Mouse (Mus musculus) activated CD4-positive, CD25-positive, alpha-beta regulatory T cell, adult 9 weeks (primary cell): Measurements from ENCODE around the gene Rnf224. TPM values are rescaled to one million over a fixed set of nuclear protein-coding genes. Genes with fewer than 3 reads are reported as not detected.

Source experiments
- polyA plus RNA-seq: library from polyadenylated mRNA; unstranded; fragments of 100-300 nt; shearing (Covaris generic); gene quantifications from one replicate; pipeline ENCODE4 v1.2.1, GENCODE M21; 2017

Rnf224 gene
- polyA plus RNA-seq: not detected

DNA sequence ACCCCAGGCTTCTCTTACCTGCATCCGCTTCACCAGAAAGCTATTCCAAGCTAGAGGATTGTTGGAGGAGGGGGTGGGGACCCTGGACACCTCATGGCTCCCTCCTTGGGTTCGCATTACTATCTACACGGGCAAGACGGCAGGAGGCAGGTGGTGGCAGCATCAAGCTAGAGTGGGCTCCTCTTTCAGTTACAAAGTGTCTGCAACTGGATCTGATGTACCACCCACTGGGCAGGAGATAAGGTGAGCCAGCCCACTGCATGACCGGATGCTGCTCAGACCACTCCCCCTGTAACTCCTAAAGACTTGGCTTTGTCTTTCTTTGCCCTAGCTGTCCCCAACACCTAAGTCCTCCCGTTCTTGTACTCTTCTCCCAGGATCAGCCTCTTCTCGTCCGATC lies at the start of gene Rnf224:
TSS of gene Rnf224 (minus strand) at position 174 of the 400 bp plus-strand sequence.

GRCm38 (mm10) chr2:25271827-25272511 lies 35.4 kb upstream of the Rnf224 start, which contains the start of the genes Ssna1 and Anapc2:
Ssna1 (minus strand) TSS chr2:25272438.
Anapc2 (plus strand) TSS chr2:25272478.

GRCm38 (mm10) chr2:25262291-25262767 lies 25.7 kb upstream of the Rnf224 start, which contains the start of gene Tprn:
Tprn (plus strand) TSS chr2:25262618.

DNA sequence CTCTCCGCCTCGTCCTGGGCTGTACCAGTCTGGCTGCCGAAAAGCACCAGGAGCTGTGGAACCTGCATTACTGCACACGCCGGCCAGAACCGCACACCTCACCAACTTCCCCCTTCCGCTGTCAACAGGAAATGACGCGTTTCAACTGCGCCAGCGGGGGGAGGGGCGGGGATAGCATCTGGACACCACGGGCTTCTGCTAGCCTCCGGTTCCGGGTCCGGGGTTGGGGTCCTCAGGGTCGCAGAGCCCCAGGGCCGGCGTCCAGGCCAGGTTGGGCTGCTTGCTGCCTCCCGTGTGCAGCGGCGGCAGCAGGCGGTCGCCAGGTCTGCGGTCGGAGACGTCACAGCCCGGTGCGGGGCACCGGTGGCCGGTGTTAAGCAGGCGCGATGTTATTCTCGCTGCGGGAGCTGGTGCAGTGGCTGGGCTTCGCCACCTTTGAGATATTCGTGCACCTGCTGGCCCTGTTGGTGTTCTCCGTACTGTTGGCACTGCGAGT lies 18.7 kb upstream of the Rnf224 start, which contains the start of gene Tmem203:
TSS of gene Tmem203 (plus strand) at position 156 of the 496 bp plus-strand sequence.

GRCm38 (mm10) chr2:25246183-25247072 lies 9.8 kb upstream of the Rnf224 start, which contains the start of gene AL732309.1:
AL732309.1 (minus strand) TSS chr2:25246863.

DNA sequence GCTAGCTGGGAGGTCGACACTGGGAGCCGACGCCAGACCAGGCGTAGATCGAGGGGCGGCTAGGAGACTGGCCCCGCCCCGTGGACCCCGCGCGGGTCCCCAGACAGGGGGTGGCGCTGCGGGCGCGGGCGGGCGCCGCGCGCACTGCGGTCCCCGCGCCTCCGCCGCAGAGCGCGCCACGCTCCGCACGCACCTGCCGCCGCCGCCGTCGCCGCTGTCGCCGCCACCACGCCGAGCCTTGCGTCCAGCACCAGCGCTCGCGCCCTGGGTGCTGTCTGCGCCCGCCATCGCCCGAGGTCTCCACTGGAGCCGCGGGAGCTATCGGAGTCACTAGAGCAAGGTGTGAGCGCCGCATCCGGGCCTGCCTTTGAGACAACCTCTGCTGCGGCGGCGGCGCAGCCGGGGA lies 5.5 kb upstream of the Rnf224 start, which contains the start of the genes Rnf208 and Cysrt1:
TSS of gene Rnf208 (plus strand) at position 155 of the 406 bp plus-strand sequence.
TSS of gene Cysrt1 (minus strand) at position 352 of the 406 bp plus-strand sequence.

GRCm38 (mm10) chr2:25234050-25234449 lies 2.5 kb downstream of the Rnf224 start, which contains the start of gene Slc34a3:
Slc34a3 (minus strand) TSS chr2:25234364.

GRCm38 (mm10) chr2:25224492-25224765 lies 12.2 kb downstream of the Rnf224 start, which contains the start of gene Tubb4b:
Tubb4b (minus strand) TSS chr2:25224702.

DNA sequence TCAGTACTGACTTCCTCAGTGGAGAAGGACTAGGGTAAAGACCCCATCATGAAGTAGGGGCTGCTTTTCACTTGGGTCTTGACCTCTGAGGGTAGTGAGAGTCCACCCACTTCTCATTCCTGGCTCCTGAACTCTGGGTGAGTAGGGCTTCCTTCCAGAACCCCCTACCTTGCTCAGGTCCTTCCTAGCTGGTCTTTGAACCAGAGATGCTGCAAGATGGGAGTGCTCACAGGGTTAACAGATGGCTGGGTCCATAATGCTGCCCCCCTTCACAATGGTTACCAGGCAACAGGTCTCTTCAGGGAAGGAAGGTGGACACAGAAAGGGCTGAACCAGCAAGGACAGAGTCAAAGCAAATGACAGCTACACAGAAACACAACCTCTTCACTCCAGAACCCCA lies 18.1 kb downstream of the Rnf224 start, which contains the start of gene Fam166a:
TSS of gene Fam166a (plus strand) at position 301 of the 400 bp plus-strand sequence.

DNA sequence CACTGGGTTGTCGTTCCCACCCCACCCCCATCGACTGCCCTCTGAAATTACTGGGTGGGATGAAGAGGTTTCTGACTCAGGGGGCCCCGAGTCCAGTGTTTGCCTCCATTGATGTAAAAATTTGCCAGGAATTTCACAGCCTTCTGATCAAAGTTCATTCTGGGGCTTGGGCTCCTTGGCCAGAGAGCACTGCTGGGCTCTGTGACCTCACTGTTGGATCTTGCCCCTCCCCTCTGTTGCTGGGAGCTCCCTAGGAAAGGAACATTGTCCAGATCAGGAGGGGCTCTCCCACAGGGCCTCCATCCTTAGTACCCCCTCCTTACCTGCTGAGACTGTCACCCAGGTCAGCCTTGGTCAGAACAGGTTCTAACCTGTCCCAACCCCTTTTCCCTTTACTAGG lies 22.1 kb downstream of the Rnf224 start, which contains the start of gene Stpg3:
TSS of gene Stpg3 (minus strand) at position 194 of the 400 bp plus-strand sequence.

DNA sequence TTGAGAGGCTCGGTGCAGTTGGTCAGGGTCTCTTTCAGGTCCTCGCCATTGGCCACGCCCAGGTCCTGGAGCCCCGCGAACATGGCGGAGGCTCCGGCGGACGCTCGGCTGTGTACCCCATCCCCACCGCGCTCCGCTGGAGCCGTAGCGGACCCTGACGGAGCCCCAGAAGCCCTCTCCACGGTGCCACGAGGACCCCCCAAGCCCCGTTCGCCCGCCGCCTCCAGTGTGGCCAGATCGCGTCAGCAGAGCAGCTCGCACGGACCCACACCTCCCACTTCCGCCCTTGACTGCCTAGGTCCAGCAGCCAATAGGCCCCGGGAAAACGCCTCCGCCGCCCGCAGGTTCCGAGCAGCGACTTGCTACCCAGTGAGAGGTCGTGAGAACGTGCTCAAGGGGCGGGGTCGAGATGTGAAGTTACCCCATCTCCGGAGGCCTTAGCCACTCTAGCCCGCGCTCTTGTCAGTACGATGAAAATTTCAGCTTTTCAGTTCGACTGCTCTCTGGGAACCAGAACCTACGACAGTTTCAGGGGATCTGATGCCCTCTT lies 25.4 kb downstream of the Rnf224 start, which contains the start of gene Nelfb:
TSS of gene Nelfb (minus strand) at position 369 of the 550 bp plus-strand sequence.

GRCm38 (mm10) chr2:25196172-25196954 lies 40.2 kb downstream of the Rnf224 start, which contains the start of gene Tor4a:
Tor4a (minus strand) TSS chr2:25196886.

Other genes with a start within 250 kb of the Rnf224 start
- 30.6 TPM for gene Nsmf, start 182.4 kb downstream of the Rnf224 start, polyA plus RNA-seq
- gene Entpd8, start 156.5 kb downstream of the Rnf224 start, polyA plus RNA-seq: 0.48 TPM
- 13.2 TPM for gene Noxa1, start 141.6 kb downstream of the Rnf224 start, polyA plus RNA-seq
- not detected for gene Nrarp, start 56.0 kb downstream of the Rnf224 start, polyA plus RNA-seq
- 153 TPM for gene Tor4a, start 39.9 kb downstream of the Rnf224 start, polyA plus RNA-seq
- gene Nelfb, start 25.3 kb downstream of the Rnf224 start, polyA plus RNA-seq: 167 TPM
- gene Stpg3, start 22.1 kb downstream of the Rnf224 start, polyA plus RNA-seq: not detected
- not detected for gene Fam166a, start 18.0 kb downstream of the Rnf224 start, polyA plus RNA-seq
- gene Tubb4b, start 12.1 kb downstream of the Rnf224 start, polyA plus RNA-seq: 235 TPM
- not detected for gene Slc34a3, start 2.4 kb downstream of the Rnf224 start, polyA plus RNA-seq
- not detected for gene Rnf208, start 5.5 kb upstream of the Rnf224 start, polyA plus RNA-seq
- not detected for gene Cysrt1, start 5.7 kb upstream of the Rnf224 start, polyA plus RNA-seq
- gene AL732309.1, start 10.1 kb upstream of the Rnf224 start, polyA plus RNA-seq: 10.4 TPM
- 16.9 TPM for gene Tmem203, start 18.7 kb upstream of the Rnf224 start, polyA plus RNA-seq
- 3.8 TPM for gene Tprn, start 25.8 kb upstream of the Rnf224 start, polyA plus RNA-seq
- gene Ssna1, start 35.7 kb upstream of the Rnf224 start, polyA plus RNA-seq: 144 TPM
- 106 TPM for gene Anapc2, start 35.7 kb upstream of the Rnf224 start, polyA plus RNA-seq
- not detected for gene Tmem210, start 51.4 kb upstream of the Rnf224 start, polyA plus RNA-seq
- not detected for gene Lrrc26, start 53.1 kb upstream of the Rnf224 start, polyA plus RNA-seq
- 0.11 TPM for gene Grin1, start 82.4 kb upstream of the Rnf224 start, polyA plus RNA-seq
- 24.2 TPM for gene Man1b1, start 95.6 kb upstream of the Rnf224 start, polyA plus RNA-seq
- gene Dpp7, start 119.6 kb upstream of the Rnf224 start, polyA plus RNA-seq: 25.1 TPM
- gene Uap1l1, start 128.9 kb upstream of the Rnf224 start, polyA plus RNA-seq: 19.7 TPM
- 0.39 TPM for gene Sapcd2, start 135.5 kb upstream of the Rnf224 start, polyA plus RNA-seq
- gene Entpd2, start 159.1 kb upstream of the Rnf224 start, polyA plus RNA-seq: 0.56 TPM
- gene Npdc1, start 162.6 kb upstream of the Rnf224 start, polyA plus RNA-seq: 3.4 TPM
- 11.3 TPM for gene Fut7, start 186.5 kb upstream of the Rnf224 start, polyA plus RNA-seq
- 24.7 TPM for gene Abca2, start 191.9 kb upstream of the Rnf224 start, polyA plus RNA-seq
- gene Clic3, start 220.1 kb upstream of the Rnf224 start, polyA plus RNA-seq: 4.6 TPM
- 96.1 TPM for gene Paxx, start 224.3 kb upstream of the Rnf224 start, polyA plus RNA-seq
- gene Ptgds, start 233.3 kb upstream of the Rnf224 start, polyA plus RNA-seq: not detected